Mouse (Mus musculus) hindbrain, embryonic 12.5 days (tissue): Measurements from ENCODE around the gene Ssbp3. TPM values are rescaled to one million over a fixed set of nuclear protein-coding genes. Genes with fewer than 3 reads are reported as not detected.
A peak's percentile ranks its signal among the peaks of the same experiment; 100 is the strongest.

Experiments used
- ATAC-seq: fragments of 200-750 bp; cut with Nextera tagmentation; 2 replicates; pipeline ENCODE4 v1.8.0; 2017; ENCODE audit warnings: moderate TSS enrichment; ENCODE audit not compliant: low FRiP score
- H3K27ac ChIP-seq: fragments of 300-500 bp; sonication (generic); 2 replicates; pipeline ENCODE4 v1.5.1; 2016; ENCODE audit warnings: mild to moderate bottlenecking
- H3K27me3 ChIP-seq: fragments of 300-500 bp; sonication (generic); 2 replicates; pipeline ENCODE4 v1.6.1; 2016; ENCODE audit warnings: mild to moderate bottlenecking
- H3K36me3 ChIP-seq: fragments of 300-500 bp; sonication (generic); 2 replicates; pipeline ENCODE4 v1.6.1; 2016; ENCODE audit warnings: mild to moderate bottlenecking
- H3K4me1 ChIP-seq: fragments of 300-500 bp; sonication (generic); 2 replicates; pipeline ENCODE4 v1.6.1; 2016
- H3K4me2 ChIP-seq: fragments of 300-500 bp; sonication (generic); replicated peaks from 2 replicates; pipeline ENCODE4 v1.6.1; 2016; ENCODE audit warnings: mild to moderate bottlenecking
- H3K4me3 ChIP-seq: fragments of 300-500 bp; sonication (generic); 2 replicates; pipeline ENCODE4 v1.5.1; 2016; ENCODE audit warnings: mild to moderate bottlenecking
- H3K9ac ChIP-seq: fragments of 300-500 bp; sonication (generic); 2 replicates; pipeline ENCODE4 v1.6.1; 2016; ENCODE audit warnings: mild to moderate bottlenecking, moderate library complexity
- H3K9me3 ChIP-seq: fragments of 300-500 bp; sonication (generic); replicated peaks from 2 replicates; pipeline ENCODE4 v1.6.1; 2016; ENCODE audit warnings: mild to moderate bottlenecking
- WGBS: fragments of 180-500 bp; shearing (Covaris S2); methylation state at CpG from one replicate; pipeline ENCODE4 v1.1.7; 2016; 5-methylcytosine and 5-hydroxymethylcytosine counted together
- polyA plus RNA-seq: library from polyadenylated mRNA; unstranded; fragments of >200 nt; fragmentation: Nextera tagmentation; extraction: Ambion mirVana; gene quantifications from 2 replicates; pipeline ENCODE4 v1.2.1, GENCODE M21; 2016

The Ssbp3 gene
- polyA plus RNA-seq, 1 experiment from 2014 or later, result 285 TPM

GRCm38 (mm10) chr4:106908950-106909751 lies 1.4 kb upstream of the Ssbp3 start:
- H3K4me3 ChIP-seq, result no peak overlapping the region
- peak; percentile 10; the same call in 1 of the 2 replicates for ATAC-seq
- WGBS, result 7% methylated on average over 10 of the region's 10 CpGs

GRCm38 (mm10) chr4:106909797-106910196 lies 704 bp upstream of the Ssbp3 start:
- WGBS, result 2% methylated on average over 6 of the region's 6 CpGs
- Histone ChIP-seq H3K27ac (peak overlapping the region; percentile 100), H3K9me3 (no peaks in the 10 kb centered on the region), H3K4me3 (peak overlapping the region; percentile 100), H3K4me2 (peak overlapping the region; percentile 93), H3K36me3 (peaks cover 12% of the 10 kb centered on the region; the same call in 1 of the 2 replicates), H3K9ac (0 out of 2 replicates have a peak overlapping the region, but pooled peaks have one; percentile 51), H3K4me1 (peaks cover 46% of the 10 kb centered on the region), H3K27me3 (no peaks in the 10 kb centered on the region)
- ATAC-seq, result no peak

More at GRCm38 (mm10) chr4:106908950-106909751, 1.4 kb upstream of the Ssbp3 start:
- Histone ChIP-seq H3K9me3 (no peaks in the 10 kb centered on the region), H3K4me2 (peak overlapping the region; percentile 93), H3K27me3 (no peaks in the 10 kb centered on the region), H3K4me1 (peaks cover 40% of the 10 kb centered on the region), H3K9ac (peak overlapping the region; percentile 53), H3K36me3 (0 out of 2 replicates have a peak, but pooled peaks cover 6% of the 10 kb centered on the region), H3K27ac (peak overlapping the region; percentile 100)

GRCm38 (mm10) chr4:106911246-106911801 lies 823 bp downstream of the Ssbp3 start:
- Histone ChIP-seq H3K4me3 (peak overlapping the region; percentile 100), H3K9ac (peak overlapping the region; percentile 100), H3K36me3 (peaks cover 28% of the 10 kb centered on the region), H3K4me2 (peak overlapping the region; percentile 93), H3K27me3 (no peaks in the 10 kb centered on the region), H3K9me3 (no peaks in the 10 kb centered on the region), H3K4me1 (peaks cover 62% of the 10 kb centered on the region), H3K27ac (peak overlapping the region; percentile 100)
- 1% methylated on average over 84 of the region's 89 CpGs for WGBS
- peak; percentile 87 for ATAC-seq

GRCm38 (mm10) chr4:106911951-106912688 lies 1.6 kb downstream of the Ssbp3 start:
- peak; percentile 3; the same call in 1 of the 2 replicates for ATAC-seq
- Histone ChIP-seq H3K4me3 (peak overlapping the region; percentile 100), H3K9me3 (no peaks in the 10 kb centered on the region), H3K27me3 (no peaks in the 10 kb centered on the region), H3K4me2 (peak overlapping the region; percentile 93), H3K36me3 (peaks cover 36% of the 10 kb centered on the region), H3K9ac (peak overlapping the region; percentile 100), H3K27ac (peak overlapping the region; percentile 100), H3K4me1 (peaks cover 67% of the 10 kb centered on the region)
- 0% methylated on average over 55 of the region's 73 CpGs for WGBS

GRCm38 (mm10) chr4:106912689-106913041 lies 2.2 kb downstream of the Ssbp3 start:
- Histone ChIP-seq H3K4me2 (peak overlapping the region; percentile 93), H3K27ac (peak overlapping the region; percentile 100), H3K9me3 (no peaks in the 10 kb centered on the region), H3K27me3 (no peaks in the 10 kb centered on the region), H3K4me1 (peaks cover 66% of the 10 kb centered on the region), H3K9ac (peak overlapping the region; percentile 100), H3K4me3 (peak overlapping the region; percentile 100), H3K36me3 (peaks cover 41% of the 10 kb centered on the region)
- 3% methylated on average over 6 of the region's 6 CpGs for WGBS
- ATAC-seq, result no peak

GRCm38 (mm10) chr4:106913411-106914049 lies 3.0 kb downstream of the Ssbp3 start:
- Histone ChIP-seq H3K36me3 (peaks cover 49% of the 10 kb centered on the region), H3K4me3 (peak overlapping the region; percentile 100), H3K9ac (peak overlapping the region; percentile 100), H3K4me1 (peaks cover 62% of the 10 kb centered on the region), H3K9me3 (no peaks in the 10 kb centered on the region), H3K27me3 (no peaks in the 10 kb centered on the region), H3K4me2 (peak overlapping the region; percentile 93), H3K27ac (0 out of 2 replicates have a peak overlapping the region, but pooled peaks have one; percentile 100)
- no peak for ATAC-seq
- WGBS, result 20% methylated on average over 9 of the region's 9 CpGs

GRCm38 (mm10) chr4:106915265-106915664 lies 4.8 kb downstream of the Ssbp3 start:
- Histone ChIP-seq H3K27me3 (no peaks in the 10 kb centered on the region), H3K9ac (peak overlapping the region; percentile 100), H3K4me2 (peak overlapping the region; percentile 93), H3K27ac (no peak overlapping the region), H3K4me3 (peak overlapping the region; percentile 100), H3K4me1 (peaks cover 58% of the 10 kb centered on the region), H3K9me3 (no peaks in the 10 kb centered on the region), H3K36me3 (peaks cover 66% of the 10 kb centered on the region)
- WGBS, result 72% methylated on average over 8 of the region's 8 CpGs
- no peak for ATAC-seq

- peaks cover 93% of the 10 kb centered on the region for H3K36me3 ChIP-seq
- no peak overlapping the region for H3K4me2 ChIP-seq
- H3K27ac ChIP-seq, result no peak overlapping the region
- no peak overlapping the region for H3K4me3 ChIP-seq
- ATAC-seq, result no peak
- H3K9me3 ChIP-seq, result no peaks in the 10 kb centered on the region
- no peak overlapping the region for H3K9ac ChIP-seq
- H3K27me3 ChIP-seq, result no peaks in the 10 kb centered on the region
- peaks cover 83% of the 10 kb centered on the region for H3K4me1 ChIP-seq
- 57% methylated on average over 1 of the region's 1 CpGs for WGBS
Measured at GRCm38 (mm10) chr4:106918263-106918662, 7.8 kb downstream of the Ssbp3 start.

GRCm38 (mm10) chr4:106920119-106920518 lies 9.6 kb downstream of the Ssbp3 start:
- peaks cover 79% of the 10 kb centered on the region for H3K4me1 ChIP-seq
- no peaks in the 10 kb centered on the region for H3K27me3 ChIP-seq
- no peak overlapping the region for H3K4me3 ChIP-seq
- no peak overlapping the region for H3K27ac ChIP-seq
- WGBS, result 97% methylated on average over 4 of the region's 4 CpGs
- ATAC-seq, result no peak
- no peaks in the 10 kb centered on the region for H3K9me3 ChIP-seq
- no peak overlapping the region for H3K4me2 ChIP-seq
- H3K36me3 ChIP-seq, result peaks cover 96% of the 10 kb centered on the region
- no peak overlapping the region for H3K9ac ChIP-seq

- Histone ChIP-seq H3K9me3 (no peaks in the 10 kb centered on the region), H3K36me3 (peaks cover 96% of the 10 kb centered on the region), H3K4me2 (no peak overlapping the region; the same call in 1 of the 2 replicates), H3K27ac (no peak overlapping the region), H3K4me3 (no peak overlapping the region), H3K27me3 (no peaks in the 10 kb centered on the region), H3K9ac (no peak overlapping the region), H3K4me1 (peaks cover 76% of the 10 kb centered on the region)
- WGBS, result 74% methylated on average over 9 of the region's 9 CpGs
- 0 out of 2 replicates have a peak, but pooled peaks have one; percentile 6 for ATAC-seq
Measured at GRCm38 (mm10) chr4:106921375-106922336, 11.2 kb downstream of the Ssbp3 start.

- Histone ChIP-seq H3K27me3 (no peaks in the 10 kb centered on the region), H3K4me1 (peaks cover 72% of the 10 kb centered on the region), H3K4me2 (no peak overlapping the region), H3K36me3 (peaks cover 87% of the 10 kb centered on the region), H3K9ac (no peak overlapping the region), H3K27ac (peak overlapping the region; percentile 14; the same call in 1 of the 2 replicates), H3K4me3 (no peak overlapping the region), H3K9me3 (no peaks in the 10 kb centered on the region)
- WGBS, result 77% methylated on average over 3 of the region's 3 CpGs
- ATAC-seq, result no peak
Measured at GRCm38 (mm10) chr4:106922919-106923318, 12.4 kb downstream of the Ssbp3 start.
